Mouse (Mus musculus) MEL (cell line): ENCODE results near the gene Serpina3n. TPM values are rescaled to one million over a fixed set of nuclear protein-coding genes. Genes with fewer than 3 reads are reported as not detected.

Experiments
- DNase-seq: peaks from one replicate; pipeline ENCODE4 v3.0.0; 2011; ENCODE audit warnings: low read depth, low spot score
- H3K27ac ChIP-seq: 2 replicates; pipeline ENCODE4 v1.5.1; 2012; ENCODE audit warnings: low read depth, mild to moderate bottlenecking, control low read depth, low read length, moderate library complexity; ENCODE audit not compliant: control insufficient read depth
- H3K27me3 ChIP-seq, 2 experiments: fragments of 150-350 bp in 1 of 2; sonication (generic) in 1 of 2; 2 replicates each; pipeline ENCODE4 v1.6.1; 2012; ENCODE audit warnings: low read length in 2 of 2, mild to moderate bottlenecking in 2 of 2, improper control_type of control experiment in 1 of 2, moderate library complexity in 1 of 2; ENCODE audit not compliant: insufficient read depth in 2 of 2, control insufficient read depth in 1 of 2
- H3K36me3 ChIP-seq, 2 experiments: 2 replicates each; pipeline ENCODE4 v1.6.1; 2012 to 2014; ENCODE audit warnings: low read length in 2 of 2, improper control_type of control experiment in 1 of 2, inconsistent platforms in 1 of 2, mild to moderate bottlenecking in 1 of 2; ENCODE audit not compliant: insufficient read depth in 2 of 2, control insufficient read depth in 1 of 2
- H3K4me1 ChIP-seq, 2 experiments: fragments of 150-350 bp in 1 of 2; sonication (generic) in 1 of 2; 2 replicates each; pipeline ENCODE4 v1.6.1; 2012; ENCODE audit warnings: low read length in 2 of 2, improper control_type of control experiment in 1 of 2, mild to moderate bottlenecking in 1 of 2; ENCODE audit not compliant: insufficient read depth in 2 of 2, control insufficient read depth in 1 of 2
- H3K4me3 ChIP-seq, 2 experiments: fragments of 150-350 bp in 1 of 2; sonication (generic) in 1 of 2; 2 replicates each; pipeline ENCODE4 v1.5.1; 2012; ENCODE audit warnings: low read depth in 2 of 2, low read length in 2 of 2, mild to moderate bottlenecking in 2 of 2, moderate library complexity in 2 of 2, control low read depth in 1 of 2, improper control_type of control experiment in 1 of 2; ENCODE audit not compliant: control insufficient read depth in 1 of 2, insufficient read depth in 1 of 2
- H3K79me2 ChIP-seq: 2 replicates; pipeline ENCODE4 v1.6.1; 2012; ENCODE audit warnings: mild to moderate bottlenecking, low read length, moderate library complexity; ENCODE audit not compliant: control insufficient read depth, poor library complexity, insufficient read depth
- H3K9ac ChIP-seq: 2 replicates; pipeline ENCODE4 v1.6.1; 2012; ENCODE audit warnings: low read depth, mild to moderate bottlenecking, control low read depth, low read length, moderate library complexity; ENCODE audit not compliant: control insufficient read depth, poor library complexity, severe bottlenecking
- H3K9me3 ChIP-seq: fragments of 150-350 bp; sonication (generic); replicated peaks from 2 replicates; pipeline ENCODE4 v1.6.1; 2012; ENCODE audit warnings: mild to moderate bottlenecking, low read length, improper control_type of control experiment, moderate library complexity; ENCODE audit not compliant: insufficient read depth
- CHD2 ChIP-seq: IDR thresholded peaks from 2 replicates; pipeline ENCODE4 v1.6.1; 2011; ENCODE audit warnings: low read length, improper control_type of control experiment
- E2F4 ChIP-seq: IDR thresholded peaks from 2 replicates; pipeline ENCODE4 v1.6.1; 2011; ENCODE audit warnings: low read depth, low read length, improper control_type of control experiment, borderline replicate concordance
- ELF1 ChIP-seq: IDR thresholded peaks from 2 replicates; pipeline ENCODE4 v1.6.1; 2014; ENCODE audit warnings: low read depth, mild to moderate bottlenecking, inconsistent platforms, low read length, improper control_type of control experiment, moderate library complexity
- EP300 ChIP-seq, 2 experiments: IDR thresholded peaks; 2 replicates each; pipeline ENCODE4 v1.6.1; 2011; ENCODE audit warnings: improper control_type of control experiment in 2 of 2, low read length in 2 of 2, low read depth in 1 of 2, mild to moderate bottlenecking in 1 of 2
- ETS1 ChIP-seq: IDR thresholded peaks from 2 replicates; pipeline ENCODE4 v1.6.1; 2012; ENCODE audit warnings: low read depth, mild to moderate bottlenecking, inconsistent platforms, low read length, improper control_type of control experiment, moderate library complexity
- GABPA ChIP-seq: IDR thresholded peaks from 2 replicates; pipeline ENCODE4 v1.6.1; 2012; ENCODE audit warnings: low read depth, mild to moderate bottlenecking, inconsistent platforms, low read length, improper control_type of control experiment, moderate library complexity
- GATA1 ChIP-seq: IDR thresholded peaks from 2 replicates; pipeline ENCODE4 v1.6.1; 2011; ENCODE audit warnings: low read depth, low read length, improper control_type of control experiment
- HCFC1 ChIP-seq: IDR thresholded peaks from 2 replicates; pipeline ENCODE4 v1.6.1; 2012; ENCODE audit warnings: low read depth, mild to moderate bottlenecking, inconsistent platforms, low read length, improper control_type of control experiment, moderate library complexity
- MAX ChIP-seq: IDR thresholded peaks from 2 replicates; pipeline ENCODE4 v1.6.1; 2011; ENCODE audit warnings: low read length, improper control_type of control experiment
- MAZ ChIP-seq: IDR thresholded peaks from 2 replicates; pipeline ENCODE4 v1.6.1; 2012; ENCODE audit warnings: low read depth, mild to moderate bottlenecking, inconsistent platforms, low read length, improper control_type of control experiment
- MYB ChIP-seq: IDR thresholded peaks from 2 replicates; pipeline ENCODE4 v1.6.1; 2011; ENCODE audit warnings: mild to moderate bottlenecking, low read depth, low read length, improper control_type of control experiment
- MYC ChIP-seq: IDR thresholded peaks from 2 replicates; pipeline ENCODE4 v1.6.1; 2011; ENCODE audit warnings: low read depth, mild to moderate bottlenecking, low read length, improper control_type of control experiment, moderate library complexity
- NRF1 ChIP-seq: IDR thresholded peaks from 2 replicates; pipeline ENCODE4 v1.6.1; 2014; ENCODE audit warnings: low read depth, mild to moderate bottlenecking, inconsistent platforms, low read length, improper control_type of control experiment, moderate library complexity; ENCODE audit not compliant: poor library complexity, insufficient read depth, severe bottlenecking
- POLR2A ChIP-seq, 2 experiments: IDR thresholded peaks; 2 replicates each; pipeline ENCODE4 v1.6.1; 2011 to 2012; ENCODE audit warnings: low read length in 2 of 2, mild to moderate bottlenecking in 2 of 2, control low read depth in 1 of 2, improper control_type of control experiment in 1 of 2, low read depth in 1 of 2, moderate library complexity in 1 of 2; ENCODE audit not compliant: control insufficient read depth in 1 of 2, insufficient read depth in 1 of 2, poor library complexity in 1 of 2
- POLR2AphosphoS5 ChIP-seq: IDR thresholded peaks from 2 replicates; pipeline ENCODE4 v1.6.1; 2012; ENCODE audit warnings: low read depth, borderline replicate concordance, mild to moderate bottlenecking, inconsistent platforms, low read length, moderate library complexity, mixed read lengths
- RAD21 ChIP-seq: IDR thresholded peaks from 2 replicates; pipeline ENCODE4 v1.6.1; 2011; ENCODE audit warnings: mild to moderate bottlenecking, low read depth, low read length, improper control_type of control experiment
- SIN3A ChIP-seq: IDR thresholded peaks from 2 replicates; pipeline ENCODE4 v1.6.1; 2012; ENCODE audit warnings: low read length, improper control_type of control experiment, inconsistent platforms
- SMC3 ChIP-seq: IDR thresholded peaks from 2 replicates; pipeline ENCODE4 v1.6.1; 2011; ENCODE audit warnings: low read depth, low read length, improper control_type of control experiment
- TAL1 ChIP-seq: IDR thresholded peaks from 2 replicates; pipeline ENCODE4 v1.6.1; 2012; ENCODE audit warnings: mild to moderate bottlenecking, inconsistent platforms, low read length, moderate library complexity, mixed read lengths
- UBTF ChIP-seq: IDR thresholded peaks from 2 replicates; pipeline ENCODE4 v1.6.1; 2012; ENCODE audit warnings: low read depth, mild to moderate bottlenecking, inconsistent platforms, low read length, improper control_type of control experiment, moderate library complexity, borderline replicate concordance; ENCODE audit not compliant: insufficient read depth
- USF2 ChIP-seq, 2 experiments: IDR thresholded peaks; 2 replicates each; pipeline ENCODE4 v1.6.1; 2011 to 2012; ENCODE audit warnings: improper control_type of control experiment in 2 of 2, low read length in 2 of 2, borderline replicate concordance in 1 of 2, inconsistent platforms in 1 of 2, low read depth in 1 of 2, mild to moderate bottlenecking in 1 of 2; ENCODE audit not compliant: insufficient read depth in 1 of 2
- ZC3H11A ChIP-seq: IDR thresholded peaks from 2 replicates; pipeline ENCODE4 v1.6.1; 2012; ENCODE audit warnings: low read depth, mild to moderate bottlenecking, inconsistent platforms, low read length, improper control_type of control experiment
- polyA plus RNA-seq, 2 experiments: library from polyadenylated mRNA; stranded (reverse) in 1 of 2; unstranded in 1 of 2; fragments of >175 nt in 1 of 2; fragments of >200 nt in 1 of 2; gene quantifications; 2 replicates each; pipeline versions ENCODE4 v1.2.1 to v1.2.4; 2012; ENCODE audit warnings: low replicate concordance in 2 of 2, low read depth in 1 of 2; ENCODE audit not compliant: insufficient read length in 2 of 2, insufficient read depth in 1 of 2, missing spikeins in 1 of 2
- total RNA-seq: library from RNA; depleted of rRNA; stranded (reverse); fragments of 300-350 nt; gene quantifications from 2 replicates; pipeline ENCODE4 v1.2.3, GENCODE M21; 2012

The Serpina3n gene
- total and polyA plus RNA-seq, 3 experiments: not detected

- Histone ChIP-seq H3K36me3 (no peaks in the 10 kb centered on the region), H3K4me1 (no peaks in the 10 kb centered on the region), H3K9me3 (no peaks in the 10 kb centered on the region), H3K9ac (no peak overlapping the region), H3K27me3 (no peaks in the 10 kb centered on the region), H3K79me2 (no peaks in the 10 kb centered on the region), H3K4me3 (no peak overlapping the region), H3K27ac (no peak overlapping the region)
- no peak for DNase-seq
- TF ChIP-seq GABPA: no peak
- no peak for TF ChIP-seq TAL1
- TF ChIP-seq ZC3H11A: no peak
- TF ChIP-seq UBTF: no peak
- TF ChIP-seq E2F4: no peak
- TF ChIP-seq USF2 (IDR thresholded peaks at IDR 0.05; ENCODE audit: borderline replicate concordance in 1 of 2, insufficient read depth in 1 of 2, low read depth in 1 of 2, low read length in 2 of 2): no peak
- no peak for TF ChIP-seq POLR2AphosphoS5
Measured at GRCm38 (mm10) chr12:104414576-104414975, 8.0 kb downstream of the Serpina3n start.

DNA sequence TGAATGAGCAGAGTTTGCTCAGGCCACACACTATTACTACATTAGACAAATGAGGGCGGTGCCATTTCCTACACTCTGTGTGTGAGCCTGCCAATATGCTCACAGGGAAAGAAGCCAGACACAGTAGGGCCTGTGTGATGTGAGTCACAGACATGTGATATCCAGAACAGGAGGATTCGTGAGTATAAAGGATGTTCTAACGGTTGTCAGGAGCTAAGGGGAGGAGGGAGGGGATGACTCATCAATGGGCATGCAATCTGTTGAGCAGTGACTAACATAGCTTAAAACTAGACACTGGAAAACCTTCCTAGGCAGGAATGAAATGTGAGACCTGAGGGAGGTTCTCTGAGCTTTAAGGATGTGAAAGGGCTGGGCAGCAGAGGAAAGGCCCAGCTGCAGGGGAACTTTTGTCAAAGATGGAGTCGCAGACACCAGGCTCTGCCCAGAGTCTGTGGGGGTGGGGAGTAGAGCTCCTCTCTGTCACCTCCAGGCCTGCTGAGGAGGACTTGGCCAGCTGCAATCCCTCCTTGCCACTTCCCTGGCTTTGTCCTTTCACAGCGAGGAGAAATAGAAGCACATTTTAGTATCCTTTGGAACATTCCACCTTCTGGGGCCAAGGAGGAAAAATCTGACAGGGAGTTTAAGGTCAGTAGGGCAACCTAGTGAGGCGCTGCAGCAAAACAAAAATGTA is 9.2 kb downstream of the Serpina3n start:
- no peaks in the 10 kb centered on the region for H3K36me3 ChIP-seq
- no peak overlapping the region for H3K27ac ChIP-seq
- H3K79me2 ChIP-seq: no peaks in the 10 kb centered on the region
- H3K4me3 ChIP-seq: no peak overlapping the region
- H3K4me1 ChIP-seq: no peaks in the 10 kb centered on the region
- H3K9ac ChIP-seq: no peak overlapping the region
- peak; percentile 7 for DNase-seq
- H3K27me3 ChIP-seq: no peaks in the 10 kb centered on the region
- no peak for TF ChIP-seq POLR2A (IDR thresholded peaks at IDR 0.05; ENCODE audit: control insufficient read depth in 1 of 2, insufficient read depth in 1 of 2, low read depth in 1 of 2, low read length in 2 of 2, poor library complexity in 1 of 2)
- TF ChIP-seq RAD21: no peak
- no peak for TF ChIP-seq SMC3
- no peak for TF ChIP-seq MAZ
- no peak for TF ChIP-seq SIN3A
- no peak for TF ChIP-seq CHD2
- TF ChIP-seq MAX: no peak
- TF ChIP-seq GATA1: no peak
- no peak for TF ChIP-seq TAL1
- TF ChIP-seq EP300 (IDR thresholded peaks at IDR 0.05; ENCODE audit: low read depth in 1 of 2, low read length in 2 of 2): no peak
- TF ChIP-seq MYC: no peak
- TF ChIP-seq MYB: no peak
- no peak for TF ChIP-seq NRF1
- TF ChIP-seq ETS1: no peak
- no peak for TF ChIP-seq ELF1
- no peak for TF ChIP-seq HCFC1
- H3K9me3 ChIP-seq: no peaks in the 10 kb centered on the region
